Mouse (Mus musculus) midbrain, embryonic 14.5 days (tissue): ENCODE measurements around the gene Ifna4. TPM values are rescaled to one million over a fixed set of nuclear protein-coding genes. Genes with fewer than 3 reads are reported as not detected.

Source experiments
- ATAC-seq: fragments of 200-750 bp; cut with Nextera tagmentation; 2 replicates; pipeline ENCODE4 v1.8.0; 2017; ENCODE audit warnings: moderate number of reproducible peaks, moderate library complexity; ENCODE audit not compliant: low FRiP score, low TSS enrichment
- DNase-seq: peaks from one replicate; pipeline ENCODE4 v3.0.0-alpha.2; 2015
- H3K27ac ChIP-seq: fragments of 300-500 bp; sonication (generic); replicated peaks from 2 replicates; pipeline ENCODE4 v1.5.1; 2014; ENCODE audit warnings: mild to moderate bottlenecking, low read depth, low read length, moderate library complexity
- H3K27me3 ChIP-seq: fragments of 300-500 bp; sonication (generic); 2 replicates; pipeline ENCODE4 v1.6.1; 2014; ENCODE audit warnings: low read length, control low read depth, mixed read lengths; ENCODE audit not compliant: control insufficient read depth, insufficient read depth
- H3K36me3 ChIP-seq: fragments of 300-500 bp; sonication (generic); 2 replicates; pipeline ENCODE4 v1.6.1; 2014; ENCODE audit warnings: low read length, control low read depth; ENCODE audit not compliant: control insufficient read depth, insufficient read depth
- H3K4me1 ChIP-seq: fragments of 300-500 bp; sonication (generic); 2 replicates; pipeline ENCODE4 v1.6.1; 2014; ENCODE audit warnings: mild to moderate bottlenecking, antibody characterized with exemption, low read length, control low read depth; ENCODE audit not compliant: control insufficient read depth, insufficient read depth
- H3K4me2 ChIP-seq: fragments of 300-500 bp; sonication (generic); 2 replicates; pipeline ENCODE4 v1.6.1; 2014; ENCODE audit warnings: mild to moderate bottlenecking, low read length, moderate library complexity
- H3K4me3 ChIP-seq: fragments of 300-500 bp; sonication (generic); replicated peaks from 2 replicates; pipeline ENCODE4 v1.5.1; 2014; ENCODE audit warnings: low read depth, low read length
- H3K9ac ChIP-seq: fragments of 300-500 bp; sonication (generic); replicated peaks from 2 replicates; pipeline ENCODE4 v1.6.1; 2014; ENCODE audit warnings: mild to moderate bottlenecking, low read length, moderate library complexity
- H3K9me3 ChIP-seq: fragments of 300-500 bp; sonication (generic); 2 replicates; pipeline ENCODE4 v1.6.1; 2016; ENCODE audit warnings: low read length, control low read depth, mixed read lengths; ENCODE audit not compliant: control insufficient read depth
- WGBS: fragments of 180-500 bp; shearing (Covaris S2); extraction: QIAGEN DNeasy Blood & Tissue Kit; methylation state at CpG from one replicate; pipeline ENCODE4 v1.1.7; 2014; 5-methylcytosine and 5-hydroxymethylcytosine counted together
- polyA plus RNA-seq: library from polyadenylated mRNA; unstranded; fragments of >200 nt; fragmentation: Nextera tagmentation; extraction: Ambion mirVana; gene quantifications from 2 replicates; pipeline ENCODE4 v1.2.1, GENCODE M21; 2014

Ifna4 gene
- polyA plus RNA-seq, 1 experiment from 2014 or later: not detected

DNA sequence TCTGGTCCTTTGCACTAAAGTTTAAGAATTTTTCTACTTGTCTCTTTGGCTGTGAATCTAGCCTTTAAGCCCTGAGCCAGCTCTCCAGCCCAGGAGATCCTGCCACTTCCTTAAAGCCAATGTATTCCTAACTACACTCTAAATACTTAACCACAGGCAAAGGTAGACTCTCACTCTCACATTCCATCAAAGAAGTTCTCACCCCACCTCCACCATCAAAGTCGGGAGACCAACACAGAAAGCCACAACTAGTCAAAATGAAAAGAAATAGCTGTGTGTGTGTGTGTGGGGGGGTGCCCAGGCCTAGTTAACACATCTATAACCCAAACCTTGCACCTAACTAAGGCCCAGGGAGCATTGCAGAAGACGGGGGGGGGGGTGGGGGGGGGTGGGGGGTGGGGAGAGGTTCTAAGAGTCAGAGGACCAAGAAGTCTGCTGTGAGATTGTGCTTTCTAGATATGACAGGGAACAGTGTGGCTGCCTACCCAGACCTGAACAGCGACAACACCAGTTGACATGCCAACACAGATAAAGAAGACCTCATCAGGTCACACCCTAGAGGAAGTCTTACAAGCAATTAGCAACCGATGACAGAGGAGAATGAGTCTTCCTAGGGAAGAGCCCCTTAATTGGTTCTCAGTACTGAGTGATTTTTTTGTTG lies 33.9 kb downstream of the Ifna4 start:
- H3K4me2 ChIP-seq: no peak overlapping the region
- H3K4me1 ChIP-seq: no peaks in the 10 kb centered on the region
- no peaks in the 10 kb centered on the region for H3K36me3 ChIP-seq
- no peaks in the 10 kb centered on the region for H3K9me3 ChIP-seq
- ATAC-seq: no peak
- no peak overlapping the region for H3K9ac ChIP-seq
- H3K27me3 ChIP-seq: no peaks in the 10 kb centered on the region
- H3K4me3 ChIP-seq: no peak overlapping the region
- no peak for DNase-seq
- WGBS: 77% methylated on average over 3 of the region's 4 CpGs
- H3K27ac ChIP-seq: no peak overlapping the region

DNA sequence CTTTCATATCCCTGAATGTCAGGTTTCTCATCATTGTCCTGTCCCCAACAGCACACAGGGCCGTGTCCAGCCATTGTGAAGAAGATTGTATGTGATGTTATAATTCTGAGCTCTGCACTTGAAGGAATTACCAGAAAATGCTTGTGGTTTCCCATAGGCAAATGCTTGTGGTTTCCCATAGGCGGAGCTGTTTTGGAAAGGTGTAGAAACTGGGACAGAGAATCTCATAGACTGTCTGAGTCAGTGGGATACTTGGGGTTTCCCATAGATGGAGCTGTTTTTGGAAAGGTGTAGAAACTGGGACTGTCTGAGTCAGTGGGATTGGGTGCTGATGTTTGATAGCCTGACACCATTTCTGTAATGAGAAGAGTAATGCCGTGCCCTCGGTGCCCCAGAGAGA lies 34.9 kb downstream of the Ifna4 start:
- DNase-seq: no peak
- Histone ChIP-seq H3K27me3 (no peaks in the 10 kb centered on the region), H3K27ac (no peak overlapping the region), H3K9ac (no peak overlapping the region), H3K4me3 (no peak overlapping the region), H3K36me3 (no peaks in the 10 kb centered on the region), H3K9me3 (no peaks in the 10 kb centered on the region), H3K4me1 (no peaks in the 10 kb centered on the region), H3K4me2 (no peak overlapping the region)
- WGBS: 84% methylated on average over 4 of the region's 4 CpGs
- no peak for ATAC-seq

DNA sequence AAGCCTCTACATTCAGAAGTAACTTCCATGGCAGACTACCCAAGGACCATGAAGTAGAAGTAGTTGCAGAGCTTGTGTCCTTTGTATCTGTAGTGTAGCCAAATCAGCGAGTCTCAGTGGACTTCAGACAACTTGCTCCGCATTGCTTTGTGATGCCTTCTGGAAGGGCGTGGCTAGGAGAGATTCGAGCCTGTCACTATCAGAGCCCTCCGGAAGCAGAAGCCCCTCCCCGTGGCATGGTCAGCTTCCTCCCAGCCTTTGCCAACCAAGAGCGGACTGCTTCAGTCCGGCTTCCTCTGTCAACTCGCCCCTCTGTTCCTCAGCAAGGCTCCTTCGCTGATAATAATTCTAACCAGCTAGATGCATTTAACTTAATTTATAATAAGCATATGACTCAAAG lies 36.6 kb downstream of the Ifna4 start:
- WGBS: 47% methylated on average over 10 of the region's 10 CpGs
- ATAC-seq (no peak), DNase-seq (no peak)
- Histone ChIP-seq H3K4me3 (no peak overlapping the region), H3K4me2 (no peak overlapping the region), H3K9me3 (no peaks in the 10 kb centered on the region), H3K27me3 (no peaks in the 10 kb centered on the region), H3K4me1 (no peaks in the 10 kb centered on the region), H3K27ac (no peak overlapping the region), H3K36me3 (no peaks in the 10 kb centered on the region), H3K9ac (no peak overlapping the region)

DNA sequence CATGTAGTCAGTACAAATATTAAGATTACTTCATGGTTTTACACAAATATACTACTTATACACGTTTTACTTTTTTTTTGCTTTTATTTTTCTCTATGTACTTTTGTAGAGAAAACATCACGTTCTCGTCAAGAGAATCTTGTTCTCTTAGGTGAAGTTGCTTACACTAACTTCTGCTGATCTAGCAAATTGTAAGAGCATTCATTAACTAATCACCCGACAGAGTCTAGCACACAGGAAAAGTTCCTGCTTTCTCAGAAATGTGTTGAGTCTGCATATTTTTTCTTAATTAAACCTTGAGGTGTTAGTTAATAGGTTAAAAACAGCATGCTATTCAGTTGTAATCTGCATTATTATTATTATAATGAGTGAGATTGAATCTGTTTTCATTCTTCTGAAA lies 37.1 kb downstream of the Ifna4 start:
- no peak overlapping the region for H3K27ac ChIP-seq
- no peak overlapping the region for H3K9ac ChIP-seq
- no peak overlapping the region for H3K4me3 ChIP-seq
- no peaks in the 10 kb centered on the region for H3K27me3 ChIP-seq
- no peaks in the 10 kb centered on the region for H3K36me3 ChIP-seq
- H3K4me1 ChIP-seq: no peaks in the 10 kb centered on the region
- H3K4me2 ChIP-seq: no peak overlapping the region
- no peaks in the 10 kb centered on the region for H3K9me3 ChIP-seq
- ATAC-seq (no peak), DNase-seq (no peak)
- WGBS: 83% methylated on average over 4 of the region's 4 CpGs

DNA sequence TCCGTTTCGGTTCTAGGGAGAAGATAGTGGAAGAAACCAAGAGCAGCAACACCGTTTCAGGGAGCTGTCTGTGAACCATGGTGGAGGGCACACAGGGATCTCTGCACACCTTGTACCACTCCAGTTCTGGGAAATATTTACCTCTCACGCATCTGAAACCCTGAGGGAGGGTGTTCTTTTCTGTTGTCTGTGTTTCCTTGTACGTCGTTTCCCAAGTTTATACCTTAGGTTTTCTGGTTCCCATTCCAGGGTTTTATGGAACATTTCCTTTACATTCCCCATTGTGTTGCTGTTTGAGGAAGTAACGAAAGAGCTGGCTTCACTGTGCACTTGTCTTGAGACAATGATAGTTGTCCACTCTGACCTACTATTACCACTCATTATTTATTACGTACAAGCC lies 38.4 kb downstream of the Ifna4 start, which contains the start of gene Ifne:
Gene Ifne (minus strand): TSS at position 101 of the 400 bp plus-strand sequence.
- H3K27ac ChIP-seq: no peak within 1 kb of the TSS
- ATAC-seq: no peak
- no peak within 1 kb of the TSS for H3K9ac ChIP-seq
- H3K36me3 ChIP-seq: no peaks in the 10 kb centered on the region
- no peaks in the 10 kb centered on the region for H3K4me1 ChIP-seq
- no peak within 1 kb of the TSS for H3K4me3 ChIP-seq
- DNase-seq: no peak
- H3K9me3 ChIP-seq: no peaks in the 10 kb centered on the region
- no peak within 1 kb of the TSS for H3K4me2 ChIP-seq
- WGBS: 87% methylated on average over 8 of the region's 8 CpGs
- no peaks in the 10 kb centered on the region for H3K27me3 ChIP-seq

DNA sequence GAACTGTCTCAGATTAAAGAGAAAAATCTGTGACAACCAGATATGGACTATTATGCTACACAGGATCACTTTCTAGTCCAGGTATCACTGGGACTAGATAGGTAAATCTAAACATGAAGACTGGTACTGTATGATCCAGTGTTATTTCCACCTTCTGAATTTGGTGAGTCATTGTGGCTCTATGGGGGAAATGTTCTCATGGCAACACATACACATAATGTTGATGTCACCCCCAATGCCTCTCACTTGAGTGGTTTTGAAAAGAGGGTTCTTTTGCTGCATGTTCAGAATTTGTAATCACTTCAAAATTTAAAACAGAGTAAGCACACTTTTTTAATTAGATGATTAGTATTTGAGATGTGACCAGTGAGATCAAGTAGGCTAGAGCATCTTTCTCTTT lies 46.6 kb downstream of the Ifna4 start:
- Histone ChIP-seq H3K4me3 (no peak overlapping the region), H3K4me1 (no peaks in the 10 kb centered on the region), H3K36me3 (no peaks in the 10 kb centered on the region), H3K9ac (no peak overlapping the region), H3K27ac (no peak overlapping the region), H3K9me3 (no peaks in the 10 kb centered on the region), H3K4me2 (no peak overlapping the region), H3K27me3 (no peaks in the 10 kb centered on the region)
- ATAC-seq: no peak
- DNase-seq: no peak

Other genes starting within 250 kb of the Ifna4 start
- gene Ifna9, start 249.5 kb upstream of the Ifna4 start, polyA plus RNA-seq: not detected in 2 replicates
- gene Ifna12, start 238.5 kb upstream of the Ifna4 start, polyA plus RNA-seq: not detected in 2 replicates
- gene C87499, start 207.4 kb upstream of the Ifna4 start, polyA plus RNA-seq: not detected in 2 replicates
- not detected in 2 replicates for gene Ifna13, start 197.4 kb upstream of the Ifna4 start, polyA plus RNA-seq
- not detected in 2 replicates for gene Ifna16, start 164.9 kb upstream of the Ifna4 start, polyA plus RNA-seq
- gene Ifna2, start 157.9 kb upstream of the Ifna4 start, polyA plus RNA-seq: not detected in 2 replicates
- not detected in 2 replicates for gene Ifnab, start 150.5 kb upstream of the Ifna4 start, polyA plus RNA-seq
- 1.8 and 2.2 TPM in 2 replicates for gene Gm26566, start 120.1 kb upstream of the Ifna4 start, polyA plus RNA-seq
- 137 and 177 TPM in 2 replicates for gene Klhl9, start 119.4 kb upstream of the Ifna4 start, polyA plus RNA-seq
- gene Gm13271, start 87.0 kb upstream of the Ifna4 start, polyA plus RNA-seq: not detected in 2 replicates
- gene Gm13283, start 81.7 kb upstream of the Ifna4 start, polyA plus RNA-seq: not detected in 2 replicates
- not detected in 2 replicates for gene Gm13290, start 68.0 kb upstream of the Ifna4 start, polyA plus RNA-seq
- not detected in 2 replicates for gene Gm13289, start 64.9 kb upstream of the Ifna4 start, polyA plus RNA-seq
- not detected in 2 replicates for gene Gm13272, start 62.0 kb upstream of the Ifna4 start, polyA plus RNA-seq
- not detected in 2 replicates for gene Ifnz, start 59.7 kb upstream of the Ifna4 start, polyA plus RNA-seq
- gene Gm13276, start 56.2 kb upstream of the Ifna4 start, polyA plus RNA-seq: not detected in 2 replicates
- not detected in 2 replicates for gene Gm13277, start 53.2 kb upstream of the Ifna4 start, polyA plus RNA-seq
- not detected in 2 replicates for gene Gm13278, start 50.3 kb upstream of the Ifna4 start, polyA plus RNA-seq
- gene Gm13275, start 47.4 kb upstream of the Ifna4 start, polyA plus RNA-seq: not detected in 2 replicates
- not detected in 2 replicates for gene Gm13279, start 44.5 kb upstream of the Ifna4 start, polyA plus RNA-seq
- 0.17 TPM in 1 of 2 replicates, not detected in the other for gene Gm13285, start 42.2 kb upstream of the Ifna4 start, polyA plus RNA-seq
- gene Gm13287, start 38.6 kb upstream of the Ifna4 start, polyA plus RNA-seq: not detected in 2 replicates
- 0.08 TPM in 1 of 2 replicates, not detected in the other for gene Gm13288, start 36.3 kb upstream of the Ifna4 start, polyA plus RNA-seq
- not detected in 2 replicates for gene Ifna7, start 25.6 kb upstream of the Ifna4 start, polyA plus RNA-seq
- gene Ifna11, start 21.9 kb upstream of the Ifna4 start, polyA plus RNA-seq: not detected in 2 replicates
- not detected in 2 replicates for gene Ifna6, start 14.4 kb upstream of the Ifna4 start, polyA plus RNA-seq
- not detected in 2 replicates for gene Ifna5, start 6.3 kb upstream of the Ifna4 start, polyA plus RNA-seq
- gene Ifna1, start 8.2 kb downstream of the Ifna4 start, polyA plus RNA-seq: not detected in 2 replicates
- gene Ifne, start 38.3 kb downstream of the Ifna4 start, polyA plus RNA-seq: not detected in 2 replicates